Mouse (Mus musculus) stomach, postnatal 0 days (tissue): ENCODE results near the gene Bmpr1a. TPM values are rescaled to one million over a fixed set of nuclear protein-coding genes. Genes with fewer than 3 reads are reported as not detected.

Experiments
- ATAC-seq: fragments of 200-750 bp; cut with Nextera tagmentation; 2 replicates; pipeline ENCODE4 v1.8.0; 2017; ENCODE audit not compliant: low FRiP score, low TSS enrichment
- DNase-seq: peaks from one replicate; pipeline ENCODE4 v3.0.0-alpha.2; 2016; ENCODE audit warnings: low spot score
- H3K27ac ChIP-seq: fragments of 300-500 bp; sonication (generic); replicated peaks from 2 replicates; pipeline ENCODE4 v1.5.1; 2014; ENCODE audit warnings: mild to moderate bottlenecking, control low read depth
- H3K27me3 ChIP-seq: fragments of 300-500 bp; sonication (generic); 2 replicates; pipeline ENCODE4 v1.6.1; 2014; ENCODE audit warnings: low read length; ENCODE audit not compliant: control insufficient read depth, insufficient read depth
- H3K36me3 ChIP-seq: fragments of 300-500 bp; sonication (generic); 2 replicates; pipeline ENCODE4 v1.6.1; 2014; ENCODE audit warnings: low read length, mixed read lengths; ENCODE audit not compliant: control insufficient read depth, insufficient read depth
- H3K4me1 ChIP-seq: fragments of 300-500 bp; sonication (generic); replicated peaks from 2 replicates; pipeline ENCODE4 v1.6.1; 2014; ENCODE audit warnings: antibody characterized with exemption; ENCODE audit not compliant: control insufficient read depth, insufficient read depth
- H3K4me2 ChIP-seq: fragments of 300-500 bp; sonication (generic); replicated peaks from 2 replicates; pipeline ENCODE4 v1.6.1; 2014; ENCODE audit warnings: low read depth, mild to moderate bottlenecking, control low read depth, moderate library complexity
- H3K4me3 ChIP-seq: fragments of 300-500 bp; sonication (generic); 2 replicates; pipeline ENCODE4 v1.5.1; 2014; ENCODE audit warnings: low read depth, low read length, control low read depth
- H3K9ac ChIP-seq: fragments of 300-500 bp; sonication (generic); 2 replicates; pipeline ENCODE4 v1.6.1; 2014; ENCODE audit warnings: mild to moderate bottlenecking, low read length, control low read depth, mixed read lengths
- H3K9me3 ChIP-seq: fragments of 300-500 bp; sonication (generic); 2 replicates; pipeline ENCODE4 v1.6.1; 2016; ENCODE audit warnings: low read length; ENCODE audit not compliant: control insufficient read depth
- CTCF ChIP-seq: IDR thresholded peaks from 2 replicates; pipeline ENCODE4 v1.5.1; 2016; ENCODE audit warnings: antibody characterized with exemption, low read depth, mild to moderate bottlenecking, moderate library complexity
- EP300 ChIP-seq: optimal IDR thresholded peaks from 2 replicates; pipeline ENCODE3; 2016; ENCODE audit warnings: antibody characterized with exemption
- WGBS: fragments of 180-500 bp; shearing (Covaris S2); extraction: QIAGEN DNeasy Blood & Tissue Kit; methylation state at CpG from one replicate; pipeline ENCODE4 v1.1.7; 2014; 5-methylcytosine and 5-hydroxymethylcytosine counted together
- polyA plus RNA-seq: library from polyadenylated mRNA; unstranded; fragments of >200 nt; fragmentation: Nextera tagmentation; extraction: Ambion mirVana; gene quantifications from 2 replicates; pipeline ENCODE4 v1.2.1, GENCODE M21; 2015

Bmpr1a gene
- polyA plus RNA-seq, 1 experiment from 2014 or later, result 27.0 TPM

DNA sequence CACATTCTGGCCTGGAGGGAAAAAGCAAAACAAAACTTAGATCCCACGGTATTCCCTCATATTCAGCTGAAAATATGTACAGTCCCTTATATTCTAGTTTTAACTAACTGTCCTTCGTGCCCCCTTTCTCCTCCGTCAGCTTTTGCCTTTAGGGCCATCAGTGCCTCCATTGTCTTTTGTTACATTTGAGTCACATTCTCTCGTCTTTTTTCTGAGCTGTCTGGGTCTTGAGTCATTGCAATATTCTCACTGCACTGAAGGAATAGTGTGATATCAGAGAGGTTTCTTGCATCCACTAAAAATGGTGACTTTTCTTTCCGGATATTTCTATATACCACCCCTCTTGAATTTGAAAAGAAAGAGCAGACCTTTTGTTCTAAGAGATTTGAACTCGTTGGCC lies 618 bp upstream of the Bmpr1a start:
- Histone ChIP-seq H3K9ac (no peak overlapping the region), H3K36me3 (no peaks in the 10 kb centered on the region), H3K9me3 (no peaks in the 10 kb centered on the region), H3K27ac (peak overlapping the region; percentile 59), H3K4me1 (peaks cover 7% of the 10 kb centered on the region; the same call in 1 of the 2 replicates), H3K4me2 (peak overlapping the region; percentile 66), H3K27me3 (no peaks in the 10 kb centered on the region), H3K4me3 (no peak overlapping the region)
- DNase-seq (no peak), ATAC-seq (no peak)
- 42% methylated on average over 6 of the region's 6 CpGs for WGBS
- TF ChIP-seq CTCF (no peak), EP300 (no peak)

DNA sequence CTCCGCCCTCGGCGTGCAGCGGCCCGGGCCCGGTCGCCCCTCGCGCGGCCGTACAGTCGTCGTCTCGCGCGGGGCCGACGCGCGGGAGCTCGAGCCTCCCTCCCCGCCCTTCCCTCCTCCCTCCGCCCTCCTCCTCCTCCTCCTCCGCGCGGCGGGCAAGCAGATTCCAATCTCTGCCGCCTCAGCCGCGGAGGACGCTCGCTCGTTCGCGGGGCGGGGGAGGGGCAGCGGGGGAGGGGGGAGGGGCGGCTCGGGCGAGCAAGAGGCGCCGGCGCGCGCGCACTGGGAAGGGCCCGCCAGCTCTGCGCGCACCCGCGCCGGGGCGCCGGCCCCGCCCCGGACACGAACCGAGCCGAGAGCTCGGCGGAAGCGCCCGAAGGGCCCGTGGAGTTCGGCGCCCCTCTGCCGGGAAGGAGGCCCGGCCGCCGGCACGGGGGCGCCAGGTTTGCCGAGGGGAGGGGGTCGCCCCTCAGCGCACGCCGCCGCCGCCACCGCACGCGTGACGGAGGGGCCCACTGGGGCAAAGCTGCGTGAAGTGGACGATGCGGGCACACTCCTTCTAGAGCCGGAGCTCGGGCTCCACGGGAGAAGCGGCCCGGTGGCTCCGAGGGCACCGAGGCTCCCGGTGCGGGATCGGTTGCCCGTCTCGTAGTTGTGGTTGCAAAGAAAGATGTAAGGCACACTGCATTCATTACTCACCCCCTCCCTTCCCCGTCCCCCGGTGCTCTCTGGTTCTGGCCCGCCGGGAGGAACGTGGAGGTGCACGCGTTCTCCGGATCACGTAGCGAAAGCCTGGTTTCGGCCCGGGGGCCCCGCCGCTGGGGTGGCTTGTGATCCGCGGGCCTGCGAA lies 441 bp downstream of the Bmpr1a start:
- peak overlapping the region; percentile 66 for H3K4me2 ChIP-seq
- peaks cover 3% of the 10 kb centered on the region; the same call in 1 of the 2 replicates for H3K4me1 ChIP-seq
- H3K27me3 ChIP-seq, result no peaks in the 10 kb centered on the region
- H3K4me3 ChIP-seq, result peak overlapping the region; percentile 97
- H3K9ac ChIP-seq, result peak overlapping the region; percentile 99
- H3K36me3 ChIP-seq, result no peaks in the 10 kb centered on the region
- TF ChIP-seq EP300 (no peak), CTCF (no peak)
- H3K27ac ChIP-seq, result peak overlapping the region; percentile 99
- ATAC-seq, result peak; percentile 87
- peak; percentile 94 for DNase-seq
- no peaks in the 10 kb centered on the region for H3K9me3 ChIP-seq
- WGBS, result under 1% methylated on average over 68 of the region's 115 CpGs

DNA sequence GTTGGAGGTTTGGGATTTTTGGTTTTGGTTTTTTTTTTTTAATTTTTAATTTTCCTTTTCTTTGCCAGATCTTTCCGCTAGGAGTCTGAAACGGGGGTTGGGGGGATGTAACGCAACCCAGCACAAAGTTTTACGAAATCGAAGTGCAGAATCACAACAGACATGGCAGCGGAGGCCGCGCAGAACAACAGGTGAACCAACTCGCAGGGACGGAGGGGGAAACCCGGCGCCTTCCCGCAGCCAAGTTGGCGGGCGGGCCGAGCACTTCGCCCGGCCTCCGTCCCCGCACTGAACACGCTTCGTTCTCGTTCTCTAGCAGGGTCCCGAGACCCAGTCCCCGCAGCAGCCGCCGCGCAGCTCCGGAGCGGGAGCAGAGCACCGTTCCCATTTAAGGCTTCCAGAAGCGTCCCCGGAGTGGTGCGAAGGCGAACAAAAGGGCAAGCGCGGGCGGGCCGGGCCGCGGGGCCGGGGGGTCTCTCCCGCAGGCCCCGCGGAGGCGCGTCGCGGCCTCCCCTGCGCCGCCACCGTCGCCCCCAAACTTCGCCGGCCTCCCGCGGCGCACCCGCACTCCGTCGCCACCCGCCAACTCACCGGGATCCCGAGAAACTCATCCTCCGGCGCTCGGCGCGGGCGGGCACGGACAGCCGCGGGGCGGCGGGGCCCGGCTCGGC lies 1.2 kb downstream of the Bmpr1a start:
- Histone ChIP-seq H3K4me2 (peak overlapping the region; percentile 66), H3K9ac (peak overlapping the region; percentile 99), H3K27me3 (no peaks in the 10 kb centered on the region), H3K4me1 (peaks cover 3% of the 10 kb centered on the region; the same call in 1 of the 2 replicates), H3K9me3 (no peaks in the 10 kb centered on the region), H3K36me3 (no peaks in the 10 kb centered on the region), H3K4me3 (peak overlapping the region; percentile 97), H3K27ac (peak overlapping the region; percentile 99)
- TF ChIP-seq EP300 (no peak), CTCF (no peak)
- ATAC-seq (peak; percentile 3; the same call in 1 of the 2 replicates), DNase-seq (peak; percentile 60)
- under 1% methylated on average over 26 of the region's 77 CpGs for WGBS

DNA sequence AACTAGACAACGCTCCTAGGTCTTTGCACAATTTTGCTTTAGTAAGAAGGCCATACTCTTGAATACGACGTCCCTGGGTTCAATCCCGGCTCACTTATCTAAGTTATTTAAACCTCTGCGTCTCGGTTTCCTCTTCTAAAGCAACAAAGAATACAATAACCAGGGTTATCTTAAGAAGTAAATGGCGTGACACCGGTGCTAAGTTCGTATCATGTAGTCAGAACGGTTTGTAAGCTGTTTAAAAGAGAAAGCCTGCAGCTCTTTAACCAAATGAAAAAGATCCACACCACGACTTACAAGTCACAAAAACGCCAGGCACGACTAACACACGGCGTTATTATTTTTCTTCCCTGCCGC lies 1.7 kb downstream of the Bmpr1a start:
- no peak for DNase-seq
- peak overlapping the region; percentile 99 for H3K27ac ChIP-seq
- under 1% methylated on average over 16 of the region's 16 CpGs for WGBS
- peak overlapping the region; percentile 66 for H3K4me2 ChIP-seq
- peaks cover 3% of the 10 kb centered on the region; the same call in 1 of the 2 replicates for H3K4me1 ChIP-seq
- no peaks in the 10 kb centered on the region for H3K27me3 ChIP-seq
- peak overlapping the region; percentile 99 for H3K9ac ChIP-seq
- no peaks in the 10 kb centered on the region for H3K36me3 ChIP-seq
- no peaks in the 10 kb centered on the region for H3K9me3 ChIP-seq
- ATAC-seq, result no peak
- H3K4me3 ChIP-seq, result peak overlapping the region; percentile 97
- TF ChIP-seq EP300 (no peak), CTCF (no peak)

DNA sequence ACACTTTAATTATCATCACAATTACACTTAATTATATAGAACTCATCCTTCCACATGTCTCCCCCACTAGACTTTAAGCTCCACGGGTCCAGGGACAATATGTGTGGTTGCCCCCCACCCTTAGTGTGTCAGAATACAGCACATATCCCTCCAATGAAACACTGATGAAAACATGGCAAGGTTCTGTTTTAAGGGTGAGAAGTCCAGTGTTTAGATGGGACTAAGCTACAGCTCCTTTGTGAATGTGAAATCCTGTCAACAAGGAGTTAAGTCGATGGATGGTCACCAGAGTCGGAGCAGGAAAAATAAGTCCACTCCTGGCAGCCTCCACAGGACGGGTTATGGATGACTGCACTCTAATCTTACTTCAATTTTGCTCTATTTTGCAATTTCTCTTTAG lies 2.8 kb downstream of the Bmpr1a start:
- 8% methylated on average over 4 of the region's 4 CpGs for WGBS
- H3K9ac ChIP-seq, result no peak overlapping the region
- TF ChIP-seq CTCF (no peak), EP300 (no peak)

DNA sequence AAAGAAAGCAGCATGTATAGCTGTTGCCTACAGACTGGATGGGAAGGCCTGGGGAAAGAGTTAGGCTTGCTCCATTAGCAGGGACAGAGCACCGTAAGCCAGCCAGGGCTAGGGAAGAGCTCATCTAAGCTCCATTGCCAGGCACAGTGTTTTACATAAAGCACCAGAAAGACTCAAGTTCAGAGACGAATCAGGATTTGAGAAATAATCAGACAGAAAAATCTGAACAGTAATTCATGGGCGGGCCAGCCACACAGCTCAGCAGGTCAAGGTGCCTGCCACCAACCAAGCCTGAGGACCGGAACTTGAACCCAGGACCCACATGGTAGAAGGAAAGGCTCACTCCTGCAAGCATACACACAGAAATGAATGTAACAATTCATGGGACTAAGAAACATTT lies 3.5 kb downstream of the Bmpr1a start:
- no peaks in the 10 kb centered on the region for H3K36me3 ChIP-seq
- H3K4me3 ChIP-seq, result peak overlapping the region; percentile 97; the same call in 1 of the 2 replicates
- WGBS, result 32% methylated on average over 4 of the region's 4 CpGs
- ATAC-seq (no peak), DNase-seq (no peak)
- TF ChIP-seq EP300, result no peak
- TF ChIP-seq CTCF, result no peak
- H3K27ac ChIP-seq, result no peak overlapping the region; the same call in 1 of the 2 replicates
- H3K4me2 ChIP-seq, result peak overlapping the region; percentile 66
- no peaks in the 10 kb centered on the region for H3K9me3 ChIP-seq
- H3K27me3 ChIP-seq, result no peaks in the 10 kb centered on the region
- H3K9ac ChIP-seq, result no peak overlapping the region
- peaks cover 3% of the 10 kb centered on the region; the same call in 1 of the 2 replicates for H3K4me1 ChIP-seq

More for the DNA sequence above, 2.8 kb downstream of the Bmpr1a start:
- ATAC-seq (no peak), DNase-seq (no peak)
- Histone ChIP-seq H3K9me3 (no peaks in the 10 kb centered on the region), H3K4me2 (peak overlapping the region; percentile 66), H3K27ac (no peak overlapping the region), H3K27me3 (no peaks in the 10 kb centered on the region), H3K4me1 (peaks cover 3% of the 10 kb centered on the region; the same call in 1 of the 2 replicates), H3K4me3 (peak overlapping the region; percentile 97), H3K36me3 (no peaks in the 10 kb centered on the region)
